Mouse (Mus musculus) testis, adult 2 months (tissue): ENCODE measurements around the gene Tatdn3. TPM values are rescaled to one million over a fixed set of nuclear protein-coding genes. Genes with fewer than 3 reads are reported as not detected.

Experiments
- H3K27ac ChIP-seq: fragments of 200-500 bp; 2 replicates; pipeline ENCODE4 v1.5.1; 2012; ENCODE audit warnings: low read depth, low read length; ENCODE audit not compliant: control insufficient read depth, insufficient read depth
- H3K27me3 ChIP-seq: fragments of 200-500 bp; 2 replicates; pipeline ENCODE4 v1.6.1; 2012; ENCODE audit warnings: mild to moderate bottlenecking, low read length, moderate library complexity; ENCODE audit not compliant: control insufficient read depth, insufficient read depth
- H3K36me3 ChIP-seq: fragments of 200-500 bp; 2 replicates; pipeline ENCODE4 v1.6.1; 2012; ENCODE audit warnings: mild to moderate bottlenecking, low read length; ENCODE audit not compliant: control insufficient read depth, insufficient read depth
- H3K4me1 ChIP-seq: fragments of 200-500 bp; 2 replicates; pipeline ENCODE4 v1.6.1; 2012; ENCODE audit warnings: low read length; ENCODE audit not compliant: control insufficient read depth, insufficient read depth
- H3K4me3 ChIP-seq: fragments of 200-500 bp; 2 replicates; pipeline ENCODE4 v1.5.1; 2012; ENCODE audit warnings: low read depth, mild to moderate bottlenecking, low read length, moderate library complexity, mixed read lengths; ENCODE audit not compliant: control insufficient read depth
- CTCF ChIP-seq: fragments of 200-500 bp; IDR thresholded peaks from 2 replicates; pipeline ENCODE4 v1.5.1; 2012; ENCODE audit warnings: low read depth, mild to moderate bottlenecking, inconsistent platforms, low read length, moderate library complexity; ENCODE audit not compliant: control insufficient read depth, insufficient read depth, insufficient replicate concordance
- POLR2A ChIP-seq: fragments of 200-500 bp; IDR thresholded peaks from 2 replicates; pipeline ENCODE4 v1.6.1; 2012; ENCODE audit warnings: low read depth, mild to moderate bottlenecking, inconsistent platforms, low read length, moderate library complexity; ENCODE audit not compliant: control insufficient read depth
- polyA plus RNA-seq: library from polyadenylated mRNA; depleted of rRNA; stranded (reverse); fragments of >200 nt; gene quantifications from 2 replicates; pipeline ENCODE4 v1.2.3, GENCODE M21; 2012; rRNA removed

The Tatdn3 gene
- polyA plus RNA-seq, result 14.3 and 14.7 TPM in 2 replicates

- H3K27me3 ChIP-seq, result no peaks in the 10 kb centered on the region
- peaks cover 1% of the 10 kb centered on the region; the same call in 1 of the 2 replicates for H3K36me3 ChIP-seq
- H3K4me1 ChIP-seq, result no peaks in the 10 kb centered on the region
- H3K27ac ChIP-seq, result peak within 1 kb of the TSS; percentile 51
- H3K4me3 ChIP-seq, result peak within 1 kb of the TSS; percentile 87
- no peak for TF ChIP-seq POLR2A
- TF ChIP-seq CTCF, result 0 out of 2 replicates have a peak, but pooled peaks have one; percentile 5
Measured at GRCm38 (mm10) chr1:191062781-191063485, at the start of gene Tatdn3, which contains the start of gene Nsl1. Tatdn3 (minus strand) TSS chr1:191062932. Nsl1 (plus strand) TSS chr1:191063012.

GRCm38 (mm10) chr1:191111146-191111545, 48.4 kb upstream of the Tatdn3 start:
- H3K27ac ChIP-seq, result no peak overlapping the region
- H3K36me3 ChIP-seq, result no peaks in the 10 kb centered on the region
- no peaks in the 10 kb centered on the region for H3K4me1 ChIP-seq
- H3K4me3 ChIP-seq, result no peak overlapping the region
- TF ChIP-seq CTCF, result no peak
- TF ChIP-seq POLR2A, result no peak
- H3K27me3 ChIP-seq, result no peaks in the 10 kb centered on the region

DNA sequence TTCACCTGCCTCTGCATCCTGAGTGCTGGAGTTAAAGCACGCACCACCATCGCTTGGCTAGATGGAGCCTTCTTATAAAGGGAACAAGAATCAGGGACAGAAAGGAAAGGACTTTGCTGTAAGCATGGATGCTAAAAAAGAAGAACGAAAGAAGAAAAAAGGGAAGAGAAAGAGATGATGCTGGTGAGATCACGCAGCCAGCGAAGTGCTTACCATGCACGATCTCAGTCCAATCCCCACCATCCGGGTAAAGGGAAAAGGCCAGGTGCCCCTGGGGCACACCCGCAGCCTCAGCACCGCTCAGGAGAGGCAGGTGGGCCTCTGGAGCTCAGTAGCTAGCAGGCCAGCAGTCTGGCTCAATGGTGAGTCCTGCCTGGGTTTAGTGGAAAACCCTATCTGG, 47.2 kb upstream of the Tatdn3 start:
- no peak overlapping the region for H3K4me3 ChIP-seq
- no peaks in the 10 kb centered on the region for H3K27me3 ChIP-seq
- no peaks in the 10 kb centered on the region for H3K36me3 ChIP-seq
- TF ChIP-seq CTCF (no peak), POLR2A (no peak)
- H3K27ac ChIP-seq, result no peak overlapping the region
- H3K4me1 ChIP-seq, result peaks cover 5% of the 10 kb centered on the region; the same call in 1 of the 2 replicates

DNA sequence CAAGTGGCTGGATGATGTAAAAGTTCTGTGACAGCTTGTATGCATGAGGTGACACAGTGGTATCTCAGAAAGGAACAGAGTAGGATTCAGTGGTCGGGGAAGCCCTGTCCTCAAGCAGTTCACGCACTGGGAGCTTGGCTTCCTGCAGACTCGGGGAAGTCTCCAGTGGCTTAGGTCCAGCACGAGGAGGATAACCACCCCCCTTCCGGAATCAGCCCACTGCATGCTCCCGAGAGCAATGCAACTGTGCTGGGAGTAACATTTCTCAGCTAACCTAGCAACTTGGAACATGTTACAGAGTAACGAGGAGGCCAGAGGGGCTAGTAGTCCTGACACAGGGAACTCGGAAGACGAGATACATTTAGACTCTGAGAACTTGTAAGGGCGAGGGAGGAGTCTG, 44.6 kb upstream of the Tatdn3 start:
- Histone ChIP-seq H3K27me3 (no peaks in the 10 kb centered on the region), H3K36me3 (no peaks in the 10 kb centered on the region), H3K27ac (no peak overlapping the region), H3K4me3 (no peak overlapping the region), H3K4me1 (peaks cover 6% of the 10 kb centered on the region; the same call in 1 of the 2 replicates)
- TF ChIP-seq CTCF (no peak), POLR2A (no peak)

- H3K4me1 ChIP-seq, result peaks cover 6% of the 10 kb centered on the region; the same call in 1 of the 2 replicates
- no peaks in the 10 kb centered on the region for H3K27me3 ChIP-seq
- H3K4me3 ChIP-seq, result no peak overlapping the region
- no peak for TF ChIP-seq POLR2A
- no peak for TF ChIP-seq CTCF
- H3K36me3 ChIP-seq, result no peaks in the 10 kb centered on the region
- H3K27ac ChIP-seq, result no peak overlapping the region
Measured at GRCm38 (mm10) chr1:191105246-191105645, 42.5 kb upstream of the Tatdn3 start.

GRCm38 (mm10) chr1:191102730-191103370, 40.1 kb upstream of the Tatdn3 start:
- no peak overlapping the region for H3K27ac ChIP-seq
- H3K36me3 ChIP-seq, result no peaks in the 10 kb centered on the region
- H3K4me3 ChIP-seq, result no peak overlapping the region
- H3K27me3 ChIP-seq, result no peaks in the 10 kb centered on the region
- H3K4me1 ChIP-seq, result peaks cover 7% of the 10 kb centered on the region; the same call in 1 of the 2 replicates
- TF ChIP-seq POLR2A, result no peak
- no peak for TF ChIP-seq CTCF

GRCm38 (mm10) chr1:191099772-191100291, 37.1 kb upstream of the Tatdn3 start:
- no peak overlapping the region for H3K27ac ChIP-seq
- H3K27me3 ChIP-seq, result no peaks in the 10 kb centered on the region
- no peak overlapping the region for H3K4me3 ChIP-seq
- H3K36me3 ChIP-seq, result no peaks in the 10 kb centered on the region
- H3K4me1 ChIP-seq, result peaks cover 4% of the 10 kb centered on the region; the same call in 1 of the 2 replicates
- TF ChIP-seq POLR2A, result no peak
- no peak for TF ChIP-seq CTCF

DNA sequence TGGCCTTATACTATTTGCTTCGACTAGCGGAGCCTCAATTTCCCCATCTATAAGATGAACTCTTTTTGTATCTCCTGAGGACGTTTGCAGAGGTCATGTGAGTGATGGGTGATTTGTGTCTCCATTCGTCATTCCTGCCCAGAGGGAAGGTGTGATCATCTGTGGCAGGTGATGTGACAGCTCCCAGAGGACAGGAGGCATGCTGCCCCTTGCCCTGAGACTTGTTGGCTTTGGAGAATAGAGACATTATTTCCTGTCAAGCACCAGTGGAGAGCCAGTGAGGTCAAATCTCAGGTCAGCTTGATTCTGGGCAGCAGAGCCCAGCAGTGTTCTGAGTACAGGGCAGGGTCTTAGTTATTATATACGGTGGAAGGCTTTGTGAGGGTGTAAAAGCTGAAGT, 36.4 kb upstream of the Tatdn3 start:
- H3K27ac ChIP-seq, result no peak overlapping the region
- peaks cover 3% of the 10 kb centered on the region; the same call in 1 of the 2 replicates for H3K4me1 ChIP-seq
- H3K36me3 ChIP-seq, result no peaks in the 10 kb centered on the region
- H3K4me3 ChIP-seq, result no peak overlapping the region
- no peak for TF ChIP-seq CTCF
- TF ChIP-seq POLR2A, result no peak
- no peaks in the 10 kb centered on the region for H3K27me3 ChIP-seq
